Mouse (Mus musculus) granulocyte monocyte progenitor cell, adult 5-6 weeks (primary cell): ENCODE results near the gene 2010300C02Rik. TPM values are rescaled to one million over a fixed set of nuclear protein-coding genes. Genes with fewer than 3 reads are reported as not detected.
A peak's percentile ranks its signal among the peaks of the same experiment; 100 is the strongest.

Experiments used
- ATAC-seq: replicated peaks from 2 replicates; pipeline ENCODE4 v1.8.0; 2016; ENCODE audit warnings: mild to moderate bottlenecking, moderate TSS enrichment, inconsistent platforms; ENCODE audit not compliant: poor library complexity, severe bottlenecking
- total RNA-seq, 2 experiments: library from RNA; stranded (forward) in 1 of 2; stranded (reverse) in 1 of 2; fragments of 200-712, 200-1000 nt in 1 of 2; fragments of >200 nt in 1 of 2; fragmentation: Nextera tagmentation in 1 of 2; gene quantifications; 2 replicates each; pipeline ENCODE4 v1.2.3; 2014 to 2017

Gene 2010300C02Rik
- total RNA-seq (2014; fragmentation: Nextera tagmentation) (not detected in 2 replicates), total RNA-seq (2017) (0.13 TPM in 1 of 2 replicates, not detected in the other)

- peak; percentile 78 for ATAC-seq
Measured at GRCm38 (mm10) chr1:37719761-37720640, at the start of gene 2010300C02Rik. Gene 2010300C02Rik (minus strand): TSS chr1:37720085.

- no peak; the same call in 1 of the 2 replicates for ATAC-seq
Measured at GRCm38 (mm10) chr1:37759407-37759806, 39.5 kb upstream of the 2010300C02Rik start.

GRCm38 (mm10) chr1:37744650-37745259 lies 24.9 kb upstream of the 2010300C02Rik start:
- no peak for ATAC-seq

- no peak for ATAC-seq
Measured at GRCm38 (mm10) chr1:37742602-37743270, 22.9 kb upstream of the 2010300C02Rik start.

GRCm38 (mm10) chr1:37742126-37742525 lies 22.2 kb upstream of the 2010300C02Rik start:
- no peak for ATAC-seq

GRCm38 (mm10) chr1:37740161-37740802 lies 20.4 kb upstream of the 2010300C02Rik start:
- no peak for ATAC-seq

GRCm38 (mm10) chr1:37738895-37739294 lies 19.0 kb upstream of the 2010300C02Rik start:
- 0 out of 2 replicates have a peak, but pooled peaks have one; percentile 38 for ATAC-seq

- no peak for ATAC-seq
Measured at GRCm38 (mm10) chr1:37737045-37737444, 17.2 kb upstream of the 2010300C02Rik start.

GRCm38 (mm10) chr1:37735932-37736331 lies 16.0 kb upstream of the 2010300C02Rik start:
- no peak for ATAC-seq

- ATAC-seq: peak; percentile 99
Measured at GRCm38 (mm10) chr1:37734841-37735240, 15.0 kb upstream of the 2010300C02Rik start.

- ATAC-seq: no peak
Measured at GRCm38 (mm10) chr1:37729353-37729752, 9.5 kb upstream of the 2010300C02Rik start.

GRCm38 (mm10) chr1:37728053-37728452 lies 8.2 kb upstream of the 2010300C02Rik start:
- no peak for ATAC-seq

- ATAC-seq: peak; percentile 20; the same call in 1 of the 2 replicates
Measured at GRCm38 (mm10) chr1:37727186-37727585, 7.3 kb upstream of the 2010300C02Rik start.

GRCm38 (mm10) chr1:37726426-37726825 lies 6.5 kb upstream of the 2010300C02Rik start:
- no peak for ATAC-seq

GRCm38 (mm10) chr1:37725880-37726279 lies 6.0 kb upstream of the 2010300C02Rik start:
- peak; percentile 75 for ATAC-seq

- no peak for ATAC-seq
Measured at GRCm38 (mm10) chr1:37721092-37721491, 1.2 kb upstream of the 2010300C02Rik start.

- ATAC-seq: peak; percentile 13; the same call in 1 of the 2 replicates
Measured at GRCm38 (mm10) chr1:37719030-37719723, 708 bp downstream of the 2010300C02Rik start.

- no peak for ATAC-seq
Measured at GRCm38 (mm10) chr1:37718516-37718915, 1.4 kb downstream of the 2010300C02Rik start.

GRCm38 (mm10) chr1:37717415-37718195 lies 2.3 kb downstream of the 2010300C02Rik start:
- no peak for ATAC-seq
